Mouse (Mus musculus) cerebellum, adult 11-12 months (tissue): ENCODE data around the gene Ints7.

ENCODE experiments used
- DNase-seq: peaks from one replicate; pipeline ENCODE4 v3.0.0; 2022

Ints7 gene

DNA sequence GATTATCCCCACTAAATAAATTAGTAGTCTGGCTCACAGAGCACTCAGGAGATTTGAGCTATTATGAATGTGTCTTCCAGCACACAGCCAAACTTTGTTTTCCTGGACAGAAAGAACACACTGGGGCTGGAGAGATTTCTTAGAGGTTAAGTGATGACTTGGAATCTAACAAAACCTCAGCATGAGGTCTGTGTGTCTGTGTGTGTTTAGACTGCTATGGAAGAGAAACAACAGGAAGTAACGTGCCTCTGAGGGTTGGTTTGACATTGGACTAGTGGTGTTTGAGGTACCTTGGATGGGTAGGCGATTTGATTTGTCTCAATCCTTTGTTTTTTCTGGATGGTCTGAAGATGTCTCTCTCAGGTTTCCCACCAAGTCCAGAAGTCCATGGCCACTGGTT, 58.7 kb downstream of the Ints7 start:
- no peak for DNase-seq

DNA sequence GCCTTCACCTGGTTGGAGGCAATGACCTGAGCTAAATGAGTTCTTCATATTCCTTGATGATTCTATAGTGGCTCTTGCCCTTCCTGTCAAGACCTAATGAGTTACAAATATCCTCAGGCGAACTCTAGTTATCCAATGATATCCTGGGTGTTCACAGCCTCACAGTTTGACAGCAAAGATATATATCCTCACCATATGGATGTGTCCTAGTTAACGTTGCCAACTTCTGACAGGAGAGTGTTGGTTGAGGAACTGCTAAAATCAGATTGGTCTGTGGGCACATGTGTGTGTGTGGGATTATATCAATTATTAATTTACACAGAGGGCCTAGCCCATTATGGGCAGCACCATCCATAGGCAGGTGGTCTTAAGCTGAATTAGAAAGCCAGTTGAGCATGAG, 63.0 kb downstream of the Ints7 start:
- DNase-seq: no peak

DNA sequence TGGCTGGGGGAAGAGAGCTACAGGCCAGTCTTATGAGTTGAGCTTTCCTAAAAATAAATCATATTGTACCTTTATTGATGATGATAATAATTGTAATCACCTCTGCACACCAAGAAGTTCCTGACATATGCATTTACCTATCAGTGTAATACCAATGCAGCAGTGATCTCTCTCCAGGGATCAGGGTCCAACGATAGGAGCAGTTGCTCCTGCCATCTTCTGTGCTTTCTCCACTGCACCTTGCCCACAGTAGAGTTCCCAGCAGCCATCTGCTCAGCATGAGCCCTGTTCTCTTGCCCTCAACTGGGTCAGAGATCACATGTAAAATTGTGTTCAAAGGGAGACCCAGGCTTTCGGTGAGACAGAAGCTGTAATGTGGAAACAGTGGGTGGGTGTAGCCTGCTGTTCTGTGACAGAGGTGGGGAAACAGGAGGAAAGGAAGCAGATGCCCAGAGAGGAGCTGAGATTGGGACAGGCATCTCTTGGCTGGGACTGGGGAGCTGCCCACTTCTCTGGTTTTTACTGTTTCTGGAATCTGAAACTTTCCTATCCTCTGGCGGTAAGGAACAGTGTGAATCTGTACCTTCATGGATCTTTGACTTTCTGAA, 63.9 kb downstream of the Ints7 start:
- DNase-seq: no peak

DNA sequence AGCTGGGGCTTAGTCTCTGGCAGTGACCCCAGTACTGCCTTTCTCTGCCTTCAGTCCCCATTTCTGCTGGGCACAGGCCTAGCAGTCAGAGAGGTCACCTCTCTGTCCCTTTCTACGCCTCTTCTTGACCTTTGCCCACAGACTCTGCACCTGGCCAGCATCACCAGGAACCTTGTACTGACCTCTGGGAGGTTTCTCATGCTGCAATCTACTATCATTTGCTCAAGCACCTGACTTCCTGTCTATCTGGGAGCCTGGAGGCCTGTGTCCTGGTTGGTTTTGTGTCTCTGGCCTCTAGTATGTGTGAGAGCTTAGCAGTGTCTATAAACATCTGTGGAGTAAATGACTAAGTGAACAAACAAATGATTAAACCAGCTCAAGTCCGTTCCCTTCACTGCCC, 64.7 kb downstream of the Ints7 start:
- DNase-seq: no peak

DNA sequence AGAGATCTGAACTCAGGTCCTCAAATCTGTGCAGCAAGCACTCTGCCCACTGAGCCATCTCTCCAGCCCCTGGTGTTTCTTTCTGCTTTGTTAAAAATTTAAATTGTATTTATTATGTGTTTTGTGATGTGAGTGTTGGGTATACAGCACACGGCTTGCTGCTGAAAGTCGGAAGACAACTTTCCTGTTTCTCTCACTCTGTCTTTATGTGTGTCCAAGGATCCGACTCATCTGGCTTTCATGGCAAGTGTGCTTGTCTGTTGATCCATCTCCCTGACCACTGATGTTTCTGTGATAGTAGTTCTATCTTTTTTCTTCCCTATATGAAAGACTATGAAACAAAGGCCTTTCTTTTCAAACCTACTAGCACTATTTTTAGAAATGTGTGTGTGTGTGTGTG, 65.4 kb downstream of the Ints7 start:
- no peak for DNase-seq

DNA sequence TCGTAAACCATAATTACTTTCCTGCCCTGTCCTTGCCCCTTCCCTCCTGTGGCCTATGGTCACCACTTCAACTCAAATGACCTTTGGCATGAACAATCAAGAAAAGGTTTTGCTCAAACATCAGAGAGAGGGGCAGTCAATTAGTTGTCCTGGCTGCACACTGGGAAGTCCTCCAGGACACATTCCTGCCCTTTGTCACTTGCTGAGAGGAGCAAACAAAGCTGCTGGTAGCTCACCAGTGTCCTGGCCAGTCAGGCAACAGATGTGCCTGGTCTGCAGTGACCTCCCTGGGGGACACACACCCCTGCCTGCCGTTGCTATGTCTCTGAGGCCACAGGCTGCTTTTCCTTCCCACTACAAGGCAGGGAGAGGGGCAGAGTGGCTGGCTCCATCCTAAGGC, 66.0 kb downstream of the Ints7 start:
- DNase-seq: no peak

DNA sequence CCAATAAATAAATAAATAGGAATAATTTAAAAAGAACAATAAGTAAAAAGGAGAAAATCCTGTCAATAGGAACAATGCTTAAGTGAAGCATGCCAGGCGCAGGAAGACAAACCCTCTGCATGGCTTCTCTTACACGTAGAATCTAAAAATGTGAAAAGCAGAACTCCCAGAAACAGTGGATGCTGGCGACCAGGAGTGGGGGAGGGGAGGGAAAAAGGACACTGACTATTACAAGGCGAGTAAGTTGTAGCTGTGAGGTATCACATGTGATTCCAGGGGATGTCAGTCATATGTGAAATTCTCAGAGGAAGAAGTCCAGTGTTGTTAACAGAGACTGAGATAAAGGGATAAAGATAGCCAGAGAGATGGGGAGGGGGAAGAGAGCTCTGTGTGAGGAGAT, 67.5 kb downstream of the Ints7 start:
- DNase-seq: no peak

DNA sequence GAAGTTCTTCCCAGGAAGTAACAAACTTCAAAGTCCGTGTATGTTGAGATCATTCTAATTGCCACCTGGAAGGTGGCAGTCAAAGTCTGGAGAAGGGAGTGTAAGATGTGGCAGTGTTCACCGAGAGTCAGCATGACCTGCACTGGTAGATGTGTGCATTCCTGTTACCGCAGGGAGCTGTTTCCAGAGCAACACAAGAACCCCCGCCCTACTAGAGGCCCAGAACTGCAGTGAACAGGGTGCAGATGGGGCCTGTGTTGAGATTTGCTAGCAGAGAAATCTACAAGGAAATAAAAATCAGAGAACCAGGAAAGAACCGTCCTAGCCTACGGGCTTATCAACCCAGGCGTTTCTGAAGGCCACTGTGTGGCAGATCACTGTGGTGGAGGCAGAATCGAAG, 70.5 kb downstream of the Ints7 start:
- no peak for DNase-seq

DNA sequence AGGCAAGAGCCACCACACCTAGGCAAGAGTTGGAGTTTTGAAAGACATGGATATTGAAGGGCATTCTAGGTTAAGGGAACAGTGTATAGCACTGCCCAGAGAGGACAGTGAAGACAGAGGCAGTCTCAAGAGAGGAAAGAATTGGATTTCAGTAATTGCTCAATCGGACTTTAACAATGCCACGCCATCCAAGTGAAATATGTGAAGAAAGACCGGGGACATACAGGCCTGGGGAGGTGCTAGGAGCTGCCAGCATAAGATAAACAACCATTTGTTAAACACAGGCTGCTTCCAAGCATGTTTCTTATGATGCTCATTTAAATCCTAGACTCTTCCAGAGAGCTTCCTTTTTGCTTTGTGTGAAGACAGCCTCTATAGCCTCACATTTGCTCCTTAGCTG, 72.2 kb downstream of the Ints7 start:
- DNase-seq: no peak

DNA sequence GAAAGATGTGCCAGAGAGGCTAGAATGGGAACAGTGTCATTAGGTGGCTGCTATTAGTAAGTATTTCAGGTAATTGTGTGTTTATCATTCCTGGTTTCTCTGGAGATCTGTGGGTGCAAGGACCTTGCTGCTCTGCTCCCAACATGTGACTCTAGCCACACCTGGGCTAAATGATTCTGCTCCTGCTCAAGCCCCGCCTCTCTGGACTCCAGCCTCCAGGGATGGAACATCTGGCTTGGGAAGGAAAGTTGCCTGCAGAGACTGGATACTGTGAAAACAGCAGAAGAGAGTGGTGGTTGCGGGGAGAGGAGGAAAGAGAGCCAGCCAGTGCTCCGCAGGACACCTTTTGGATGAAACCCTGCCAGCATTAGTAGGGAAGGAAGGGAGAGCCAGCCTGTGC, 84.0 kb downstream of the Ints7 start:
- DNase-seq: no peak

DNA sequence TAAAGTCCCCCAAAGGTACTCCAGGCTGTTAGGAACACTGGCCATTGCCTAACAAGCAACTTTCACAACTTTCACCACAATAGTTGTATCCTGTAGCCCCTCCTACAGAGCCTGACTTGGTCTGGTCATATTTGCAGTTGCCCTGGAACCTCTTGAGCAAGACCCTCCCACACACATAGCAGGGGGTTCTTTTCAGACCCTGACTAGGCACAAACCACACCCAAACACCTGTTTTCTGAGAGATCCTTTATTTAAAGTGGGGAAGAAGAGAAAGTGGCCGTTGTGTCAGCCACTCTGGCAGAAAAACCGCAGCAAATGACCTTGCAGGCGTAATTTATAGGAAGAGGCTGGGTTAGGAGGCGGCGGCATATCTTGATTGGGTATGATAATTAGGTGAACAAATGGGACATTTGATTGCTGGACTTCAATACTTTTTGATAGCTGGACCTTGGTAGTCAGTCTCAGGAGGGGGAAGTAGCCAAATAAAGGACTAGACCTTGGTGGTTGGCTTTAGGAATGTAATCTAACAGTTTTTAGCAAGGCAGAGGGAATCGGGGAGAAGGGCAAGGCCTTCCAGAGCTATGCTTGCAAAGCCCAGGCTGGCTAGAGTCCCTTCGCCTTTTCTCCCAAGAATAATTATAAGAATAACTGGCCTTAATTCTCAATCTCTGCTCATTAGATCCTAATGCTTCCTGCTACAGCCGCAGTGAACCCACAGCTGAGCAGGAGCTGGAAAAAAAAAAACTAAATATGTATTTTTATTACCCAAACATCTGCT, 85.8 kb downstream of the Ints7 start:
- DNase-seq: no peak

DNA sequence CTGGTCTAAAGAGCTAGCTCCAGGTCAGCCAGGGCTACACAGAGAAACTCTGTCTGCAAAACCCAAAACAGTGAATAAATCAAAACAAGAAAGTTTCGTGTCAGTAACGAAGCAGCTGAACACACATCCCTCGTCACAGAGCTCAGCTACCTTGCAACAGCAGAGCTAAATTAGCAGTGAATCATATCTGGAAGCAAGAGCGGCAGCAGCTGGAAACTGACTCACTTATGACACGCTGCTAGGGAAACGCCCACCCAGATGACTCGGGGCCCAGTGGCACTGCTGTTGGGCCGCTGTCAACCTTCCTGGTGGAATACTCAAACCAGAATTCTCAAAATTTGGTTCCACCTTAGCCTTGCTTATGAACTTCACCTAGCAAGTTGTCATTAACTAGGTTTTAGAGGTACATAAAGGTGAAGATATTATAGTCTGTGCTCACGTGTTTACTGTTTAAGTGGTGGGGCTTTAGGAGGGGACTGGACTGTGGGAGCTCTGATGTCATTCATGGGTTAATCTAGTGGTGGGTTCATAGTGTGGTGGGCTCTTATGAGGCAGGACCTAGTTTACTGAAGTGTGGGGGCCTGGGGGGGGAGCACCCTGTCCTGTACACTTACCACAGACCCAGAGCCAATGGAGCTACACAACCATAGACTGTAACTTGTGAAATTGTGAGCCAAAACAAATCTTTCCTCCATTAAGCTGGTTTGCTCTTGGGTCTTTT, 86.9 kb downstream of the Ints7 start:
- DNase-seq: no peak

DNA sequence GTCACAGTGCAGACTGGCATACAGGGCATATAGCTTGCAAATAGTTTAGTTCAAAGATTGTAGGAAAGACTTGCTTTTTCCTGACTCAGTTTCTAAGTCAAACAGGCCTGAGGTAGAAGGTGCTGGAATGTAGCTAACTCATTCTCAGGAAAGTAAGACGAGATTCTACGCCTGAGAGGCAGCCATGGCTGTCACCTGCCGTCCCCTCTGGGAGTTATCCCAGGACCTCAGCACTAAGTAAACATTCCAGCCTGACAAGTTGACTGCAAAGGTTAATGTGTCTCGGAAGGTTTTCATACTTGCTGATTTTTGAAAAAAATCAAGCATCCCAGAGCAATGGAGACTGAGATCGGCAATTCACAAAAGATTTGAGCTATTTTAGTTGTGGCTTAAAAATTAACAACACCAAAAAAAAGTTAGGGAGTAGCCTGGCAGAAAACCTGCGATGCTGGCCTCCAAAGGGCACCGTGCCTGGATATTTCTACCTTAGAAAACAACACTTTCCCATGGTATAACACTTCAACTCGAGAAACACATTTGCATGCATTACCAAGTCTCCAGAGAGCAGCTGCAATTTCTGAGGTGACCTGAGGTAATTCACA, 87.6 kb downstream of the Ints7 start:
- no peak for DNase-seq

DNA sequence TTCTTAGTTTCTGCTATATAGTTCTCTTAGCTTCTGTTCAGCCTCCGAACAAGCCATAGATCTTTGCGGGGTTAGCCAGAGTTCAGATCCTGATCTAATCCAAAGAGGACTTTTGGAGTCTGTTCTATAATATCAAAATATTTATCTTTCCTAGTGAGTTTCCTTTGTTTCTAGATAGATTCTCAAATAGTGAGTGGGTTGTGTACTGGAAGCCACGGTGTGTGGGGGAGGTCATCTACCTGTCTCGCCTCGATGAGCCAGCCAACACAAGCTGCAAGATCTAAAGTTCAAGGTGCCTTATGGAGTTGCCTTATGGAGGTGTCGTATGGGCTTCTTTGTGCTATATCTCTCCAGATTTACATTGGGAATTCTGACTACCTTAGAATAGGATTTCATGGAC, 88.2 kb downstream of the Ints7 start:
- no peak for DNase-seq

DNA sequence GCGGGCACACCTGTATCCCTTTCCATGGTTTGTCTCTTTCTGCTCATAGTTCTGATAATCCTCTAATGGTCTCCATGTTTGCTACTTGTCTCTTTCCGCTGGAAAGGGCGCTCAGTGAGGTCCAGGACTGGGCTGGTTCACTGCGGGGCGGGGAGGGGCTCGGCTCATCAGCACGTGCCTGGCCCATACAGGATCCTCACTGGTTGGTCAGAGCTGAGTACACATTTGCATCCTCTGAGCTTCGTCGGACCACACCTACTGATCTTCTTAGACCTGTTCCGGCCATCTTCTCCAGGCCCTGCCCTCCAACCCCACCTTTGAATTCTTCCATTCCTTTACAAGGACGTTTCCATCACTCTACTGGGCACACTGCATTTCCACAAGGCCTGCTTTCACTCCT, 90.9 kb downstream of the Ints7 start:
- no peak for DNase-seq

DNA sequence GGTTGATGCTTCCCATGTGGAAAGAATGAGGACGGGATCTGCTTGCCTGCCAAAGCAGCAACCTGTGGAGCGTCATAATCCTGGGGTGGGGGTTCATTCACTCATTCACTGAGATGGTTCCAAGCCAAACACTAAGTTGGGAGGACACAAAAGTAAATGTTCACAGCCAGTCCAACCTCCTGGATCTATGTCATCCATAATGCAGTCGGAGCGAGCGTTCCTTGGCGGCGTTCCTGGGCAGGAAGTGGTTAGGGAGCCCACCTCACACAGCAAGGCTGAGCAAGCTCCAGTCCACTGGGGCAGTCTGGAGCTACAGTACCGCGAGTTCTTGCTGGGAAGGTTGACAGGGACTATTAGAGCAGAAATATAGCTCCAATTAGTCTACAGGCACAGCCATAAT, 92.6 kb downstream of the Ints7 start:
- no peak for DNase-seq
